Mouse (Mus musculus) heart, postnatal 0 days (tissue): ENCODE measurements at regions not wholly inside any gene's neighbourhood (a gene's known extent, or its start where the extent isn't known, plus 50 kb on each side); places are given as distances from the start of the nearest gene placed in this dataset.

Source experiments
- CTCF ChIP-seq: IDR thresholded peaks from 2 replicates; pipeline ENCODE4 v1.5.1; 2016; ENCODE audit warnings: antibody characterized with exemption, control low read depth, low read depth
- EP300 ChIP-seq: IDR thresholded peaks from 2 replicates; pipeline ENCODE4 v1.6.1; 2016; ENCODE audit warnings: antibody characterized with exemption, low read depth

DNA sequence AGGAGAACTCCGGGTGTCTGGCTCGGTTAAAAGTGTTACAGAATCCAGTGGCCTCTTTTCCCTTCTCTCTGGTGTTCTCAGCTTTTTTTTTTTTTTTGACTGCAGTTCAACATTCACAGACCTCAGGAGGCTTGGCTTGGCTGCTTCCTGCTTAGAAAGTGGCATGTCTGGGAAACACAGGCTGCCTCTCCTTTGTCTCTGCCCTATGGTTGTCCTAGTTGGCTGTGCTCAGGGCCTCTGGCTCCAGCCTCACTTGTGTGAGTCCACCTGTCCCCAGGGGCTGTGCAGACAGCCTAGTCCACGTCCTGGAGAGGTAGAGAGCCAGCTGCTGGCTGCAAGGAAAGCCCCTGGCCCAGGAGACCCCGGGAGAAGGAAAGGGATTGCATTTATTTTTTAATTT lies 212.3 kb upstream of the Rbfox1 start:
- TF ChIP-seq EP300 (no peak), CTCF (no peak)
